Mouse (Mus musculus) liver, embryonic 14.5 days (tissue): Measurements from ENCODE around the gene Trib2.

Experiments
- CTCF ChIP-seq: IDR thresholded peaks from 2 replicates; pipeline ENCODE4 v1.5.1; 2016; ENCODE audit warnings: antibody characterized with exemption, low read depth, control low read depth
- EP300 ChIP-seq: IDR thresholded peaks from 2 replicates; pipeline ENCODE4 v1.6.1; 2016; ENCODE audit warnings: antibody characterized with exemption, low read depth

DNA sequence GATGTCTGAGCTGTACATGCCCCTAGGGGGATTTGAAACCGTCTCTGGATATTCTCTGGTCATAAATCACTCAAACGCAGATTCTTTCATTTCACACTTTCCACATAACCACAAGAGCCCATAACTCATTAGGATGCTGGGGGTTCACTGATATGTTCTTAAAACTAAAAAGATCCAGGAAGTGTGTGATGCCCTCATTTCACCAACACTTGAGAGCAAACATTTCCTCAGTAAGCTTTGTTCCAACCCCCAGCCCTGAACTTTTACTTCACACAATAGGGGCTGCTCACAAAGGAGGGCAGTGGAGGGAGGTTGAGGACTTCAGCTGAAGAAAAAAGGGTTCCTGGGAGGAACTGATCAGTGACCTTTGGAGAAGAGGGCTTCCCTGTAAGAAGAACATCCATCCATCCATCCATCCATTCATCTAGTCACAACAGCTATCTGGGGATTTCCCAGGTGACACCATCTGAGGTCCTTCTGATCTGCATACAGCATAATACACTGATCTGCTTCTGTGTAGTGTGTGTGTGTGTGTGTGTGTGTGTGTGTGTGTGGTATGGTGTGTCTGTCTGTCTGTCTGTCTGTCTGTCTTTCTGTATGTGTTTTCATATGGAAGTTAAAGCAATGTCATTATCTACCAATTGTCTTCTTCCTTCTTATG is 61.6 kb downstream of the Trib2 start:
- TF ChIP-seq EP300, result no peak
- no peak for TF ChIP-seq CTCF
